8 mouse cellular contexts compared by ENCODE assay signal in genomic region chr2:148048484-148049129, GRCm38 (mm10). TPM values are rescaled to one million over a fixed set of nuclear protein-coding genes. Genes with fewer than 3 reads are reported as not detected.
DNase-seq lines count a peak whose midpoint lies in the region; ATAC-seq and TF ChIP-seq lines count a peak whose summit lies in the region.

No protein-coding gene starts in this region.

- DNase-seq in left cerebral cortex, adult 18-20 months (ENCODE audit: low spot score in 2 of 2) = peak; percentile 48 to 60
- DNase-seq in left cerebral cortex, adult 8-10 months (ENCODE audit: low spot score in 2 of 2) = no peak
- DNase-seq in cerebellum, postnatal 10 days = peak; percentile 91 to 92
- DNase-seq in gastrocnemius, postnatal 4 days (ENCODE audit: low spot score in 2 of 2) = peak; percentile 65 to 67
- peak; percentile 27 to 77 for DNase-seq in urinary bladder, postnatal 4 days (ENCODE audit: low spot score in 2 of 2)

- no peaks in the 10 kb centered on the region for H3K9me3 ChIP-seq in intestine, postnatal 0 days (ENCODE audit: control insufficient read depth)
- H3K9me3 ChIP-seq in liver, embryonic 16.5 days (replicated peaks; ENCODE audit: control insufficient read depth, low read length) = no peaks in the 10 kb centered on the region
- no peaks in the 10 kb centered on the region for H3K9me3 ChIP-seq in neural tube, embryonic 13.5 days

- peaks cover 76% of the 10 kb centered on the region for H3K27me3 ChIP-seq in intestine, postnatal 0 days (replicated peaks; ENCODE audit: control insufficient read depth, insufficient read depth, low read length)
- H3K27me3 ChIP-seq in liver, embryonic 16.5 days (ENCODE audit: control insufficient read depth, insufficient read depth, low read depth, low read length) = peaks cover 57% of the 10 kb centered on the region
- H3K27me3 ChIP-seq in neural tube, embryonic 13.5 days = peaks cover 100% of the 10 kb centered on the region

- no peaks in the 10 kb centered on the region for H3K4me1 ChIP-seq in intestine, postnatal 0 days (replicated peaks; ENCODE audit: control insufficient read depth, insufficient read depth, low read length)
- peaks cover 3% of the 10 kb centered on the region; the same call in 1 of the 2 replicates for H3K4me1 ChIP-seq in liver, embryonic 16.5 days (ENCODE audit: control insufficient read depth, low read depth, low read length)
- H3K4me1 ChIP-seq in neural tube, embryonic 13.5 days (replicated peaks) = peaks cover 12% of the 10 kb centered on the region

- H3K9ac ChIP-seq in intestine, postnatal 0 days (ENCODE audit: low read depth, low read length) = no peak overlapping the region
- no peak overlapping the region for H3K9ac ChIP-seq in liver, embryonic 16.5 days (ENCODE audit: low read depth, low read length)
- H3K9ac ChIP-seq in neural tube, embryonic 13.5 days = no peak overlapping the region

- no peaks in the 10 kb centered on the region for H3K36me3 ChIP-seq in intestine, postnatal 0 days (ENCODE audit: control insufficient read depth, insufficient read depth)
- H3K36me3 ChIP-seq in liver, embryonic 16.5 days (ENCODE audit: control insufficient read depth, insufficient read depth) = no peaks in the 10 kb centered on the region
- no peaks in the 10 kb centered on the region for H3K36me3 ChIP-seq in neural tube, embryonic 13.5 days

- TF ChIP-seq CTCF in intestine, postnatal 0 days (IDR thresholded peaks at IDR 0.05; ENCODE audit: low read depth) = peak; percentile 86

- peak; percentile 46; the same call in 1 of the 2 replicates for ATAC-seq in intestine, postnatal 0 days
- ATAC-seq in liver, embryonic 16.5 days (ENCODE audit: low read depth) = peak; percentile 27
- ATAC-seq in neural tube, embryonic 13.5 days (ENCODE audit: low read depth) = peak; percentile 37; the same call in 1 of the 2 replicates

- H3K4me2 ChIP-seq in intestine, postnatal 0 days (replicated peaks; ENCODE audit: low read depth) = peak overlapping the region; percentile 60
- peak overlapping the region; percentile 28 for H3K4me2 ChIP-seq in liver, embryonic 16.5 days (ENCODE audit: low read depth, low read length)
- peak overlapping the region; percentile 35 for H3K4me2 ChIP-seq in neural tube, embryonic 13.5 days

- under 1% methylated on average over 41 of the region's 41 CpGs for WGBS in intestine, postnatal 0 days
- WGBS in liver, embryonic 16.5 days (ENCODE audit: insufficient replicate concordance) = 1% methylated on average over 41 of the region's 41 CpGs
- WGBS in neural tube, embryonic 13.5 days = under 1% methylated on average over 41 of the region's 41 CpGs

- H3K4me3 ChIP-seq in intestine, postnatal 0 days (ENCODE audit: low read depth, low read length) = peak overlapping the region; percentile 28
- H3K4me3 ChIP-seq in liver, embryonic 16.5 days (ENCODE audit: low read depth, low read length) = peak overlapping the region; percentile 48
- peak overlapping the region; percentile 17 for H3K4me3 ChIP-seq in neural tube, embryonic 13.5 days

- H3K27ac ChIP-seq in intestine, postnatal 0 days (ENCODE audit: low read depth, low read length) = no peak overlapping the region
- H3K27ac ChIP-seq in liver, embryonic 16.5 days (ENCODE audit: low read length) = no peak overlapping the region
- H3K27ac ChIP-seq in neural tube, embryonic 13.5 days (replicated peaks) = no peak overlapping the region

RNA-seq across cellular contexts. Expression of gene Foxa2, which starts 1.8 kb away (rescaled TPM):
- not detected for total RNA-seq in left cerebral cortex, adult 18-20 months (2021)
- not detected for total RNA-seq in left cerebral cortex, adult 8-10 months (2022)
- total RNA-seq in gastrocnemius, postnatal 4 days (2021) = not detected
- 0.94 and 1.5 TPM in 2 replicates for polyA plus RNA-seq in intestine, postnatal 0 days (2015; fragmentation: Nextera tagmentation; extraction: Ambion mirVana)
- polyA plus RNA-seq in liver, embryonic 16.5 days (2015; fragmentation: Nextera tagmentation; extraction: Ambion mirVana) = 2.9 and 3.8 TPM in 2 replicates
- polyA plus RNA-seq in neural tube, embryonic 13.5 days (2015; fragmentation: Nextera tagmentation; extraction: Ambion mirVana) = 2.0 and 2.1 TPM in 2 replicates

Comparison
In these comparisons a context has a peak if more than half of its experiments do, and no peak if none do; other contexts are left out.
1. DNase-seq: peak in left cerebral cortex, adult 18-20 months (2 of 2), cerebellum, postnatal 10 days (2 of 2), gastrocnemius, postnatal 4 days (2 of 2) and urinary bladder, postnatal 4 days (2 of 2); none in left cerebral cortex, adult 8-10 months (0 of 2).
2. Peak in every context shown above with its lines, with median percentiles within 50 percentile points of each other: ATAC-seq, H3K4me2 ChIP-seq and H3K4me3 ChIP-seq.